Mouse (Mus musculus): ENCODE data around the gene G0s2.
"Not testable (repeated sequence)": the region's sequence is repeated elsewhere in the genome, so short reads cannot be mapped to it uniquely, and the experiment has no call there.

Gene G0s2

GRCm38 (mm10) chr1:193289076-193289475 lies 16.1 kb upstream of the G0s2 start:
- in situ Hi-C loops (cut with MseI, MboI): no loop called here

- in situ Hi-C loops (cut with MseI, MboI): no loop called here
Measured at GRCm38 (mm10) chr1:193287578-193287977, 14.6 kb upstream of the G0s2 start.

- in situ Hi-C loops (cut with MseI, MboI): not testable (repeated sequence)
Measured at GRCm38 (mm10) chr1:193285766-193286325, 12.8 kb upstream of the G0s2 start.

- in situ Hi-C loops (cut with MseI, MboI): no loop called here
Measured at GRCm38 (mm10) chr1:193284228-193284779, 11.3 kb upstream of the G0s2 start.

- in situ Hi-C loops (cut with MseI, MboI): no loop called here
Measured at GRCm38 (mm10) chr1:193281344-193281743, 8.3 kb upstream of the G0s2 start.

GRCm38 (mm10) chr1:193279492-193279891 lies 6.5 kb upstream of the G0s2 start:
- in situ Hi-C loops (cut with MseI, MboI): no loop called here

- in situ Hi-C loops (cut with MseI, MboI): no loop called here
Measured at GRCm38 (mm10) chr1:193278414-193279045, 5.5 kb upstream of the G0s2 start.

GRCm38 (mm10) chr1:193274407-193275071 lies 1.5 kb upstream of the G0s2 start:
- in situ Hi-C loops (cut with MseI, MboI): no loop called here

GRCm38 (mm10) chr1:193272137-193272915 lies 691 bp downstream of the G0s2 start:
- in situ Hi-C loops (cut with MseI, MboI): no loop called here

GRCm38 (mm10) chr1:193270965-193271763 lies 1.9 kb downstream of the G0s2 start:
- in situ Hi-C loops (cut with MseI, MboI): no loop called here

GRCm38 (mm10) chr1:193265734-193266133 lies 7.3 kb downstream of the G0s2 start:
- in situ Hi-C loops (cut with MseI, MboI): loop anchor here in 1 of 2 experiments (10.0 kb wide), 1 partner anchor 109 kb away; the partner anchor contains the start of gene Camk1g

- in situ Hi-C loops (cut with MseI, MboI): loop anchor here (5.0 to 10.0 kb wide), 2 partner anchors 108 to 111 kb away; partner anchors contain the start of gene Camk1g (in 2 of the 2)
Measured at GRCm38 (mm10) chr1:193263955-193264598, 8.9 kb downstream of the G0s2 start, which contains the start of gene Hsd11b1. Hsd11b1 (minus strand) TSS chr1:193264075.

- in situ Hi-C loops (cut with MseI, MboI): loop anchor here (5.0 to 10.0 kb wide), 2 partner anchors 109 to 112 kb away; partner anchors contain the start of gene Camk1g (in 2 of the 2)
Measured at GRCm38 (mm10) chr1:193263026-193263907, 9.8 kb downstream of the G0s2 start.

GRCm38 (mm10) chr1:193261897-193262548 lies 11.0 kb downstream of the G0s2 start:
- in situ Hi-C loops (cut with MseI, MboI): loop anchor here (5.0 to 10.0 kb wide), 2 partner anchors 110 to 113 kb away; partner anchors contain the start of gene Camk1g (in 2 of the 2)

GRCm38 (mm10) chr1:193259559-193259958 lies 13.5 kb downstream of the G0s2 start:
- in situ Hi-C loops (cut with MseI, MboI): loop anchor here in 1 of 2 experiments (10.0 kb wide), 1 partner anchor 65 kb away; no protein-coding TSS in a partner anchor

GRCm38 (mm10) chr1:193256621-193257098 lies 16.4 kb downstream of the G0s2 start:
- in situ Hi-C loops (cut with MseI, MboI): loop anchor here in 1 of 2 experiments (10.0 kb wide), 1 partner anchor 68 kb away; no protein-coding TSS in a partner anchor

- in situ Hi-C loops (cut with MseI, MboI): loop anchor here in 1 of 2 experiments (10.0 kb wide), 1 partner anchor 69 kb away; no protein-coding TSS in a partner anchor
Measured at GRCm38 (mm10) chr1:193256289-193256577, 16.8 kb downstream of the G0s2 start.
